Comparison of ENCODE assay signal across 23 mouse cellular contexts in genomic region chr1:191509865-191510264, GRCm38 (mm10).
DNase-seq lines count a peak whose midpoint lies in the region; ATAC-seq and TF ChIP-seq lines count a peak whose summit lies in the region.
"Had no signal": no experiment of that assay in that cellular context is flagged by ENCODE, and none has a peak within 500 bp of the region (broad histone marks: within the 10 kb centered on the region; RNA-seq: fewer than 3 reads in every experiment).

No protein-coding gene starts in this region.

- TF ChIP-seq CTCF in intestine, postnatal 0 days (IDR thresholded peaks at IDR 0.05; ENCODE audit: low read depth) = peak; percentile 28; the same call in 1 of the 2 replicates
- peak; percentile 39 for TF ChIP-seq CTCF in lung, postnatal 0 days (IDR thresholded peaks at IDR 0.05)

- no peak for TF ChIP-seq EP300 in lung, postnatal 0 days (IDR thresholded peaks at IDR 0.05)

- no peak overlapping the region for H3K4me3 ChIP-seq in intestine, postnatal 0 days (ENCODE audit: low read depth, low read length)
- H3K4me3 ChIP-seq in intestine, embryonic 16.5 days (ENCODE audit: low read length) = no peak overlapping the region
- no peak overlapping the region for H3K4me3 ChIP-seq in kidney, embryonic 15.5 days (replicated peaks)
- H3K4me3 ChIP-seq in lung, postnatal 0 days (ENCODE audit: low read depth, low read length) = no peak overlapping the region
- H3K4me3 ChIP-seq: embryonic facial prominence, embryonic 10.5 days; embryonic facial prominence, embryonic 15.5 days; forebrain, embryonic 12.5 days; heart, embryonic 10.5 days; layer of hippocampus, adult 2 months; left cerebral cortex, adult 2 months; limb, embryonic 12.5 days; liver, embryonic 13.5 days had no signal

- no peak for ATAC-seq in intestine, postnatal 0 days
- no peak for ATAC-seq in intestine, embryonic 16.5 days
- no peak for ATAC-seq in kidney, embryonic 15.5 days (replicated peaks; ENCODE audit: low FRiP score)
- no peak for ATAC-seq in lung, postnatal 0 days
- ATAC-seq: forebrain, postnatal 0 days had no signal

- H3K4me1 ChIP-seq in intestine, postnatal 0 days (replicated peaks; ENCODE audit: control insufficient read depth, insufficient read depth, low read length) = 0 out of 2 replicates have a peak, but pooled peaks cover 5% of the 10 kb centered on the region
- H3K4me1 ChIP-seq in intestine, embryonic 16.5 days (ENCODE audit: control insufficient read depth, insufficient read depth, low read length) = peaks cover 8% of the 10 kb centered on the region
- H3K4me1 ChIP-seq in kidney, embryonic 15.5 days = peaks cover 9% of the 10 kb centered on the region
- H3K4me1 ChIP-seq in lung, postnatal 0 days (ENCODE audit: insufficient read depth, low read depth, low read length) = no peaks in the 10 kb centered on the region
- H3K4me1 ChIP-seq: embryonic facial prominence, embryonic 10.5 days; forebrain, embryonic 12.5 days; heart, embryonic 10.5 days; limb, embryonic 12.5 days; liver, embryonic 13.5 days had no signal

- H3K27ac ChIP-seq in intestine, postnatal 0 days (ENCODE audit: low read depth, low read length) = no peak overlapping the region
- no peak overlapping the region for H3K27ac ChIP-seq in intestine, embryonic 16.5 days (ENCODE audit: low read length)
- no peak overlapping the region for H3K27ac ChIP-seq in kidney, embryonic 15.5 days
- H3K27ac ChIP-seq in lung, postnatal 0 days (ENCODE audit: low read length) = no peak overlapping the region
- H3K27ac ChIP-seq: embryonic facial prominence, embryonic 10.5 days; embryonic facial prominence, embryonic 15.5 days; forebrain, embryonic 12.5 days; heart, embryonic 10.5 days; hindbrain, embryonic 14.5 days; layer of hippocampus, adult 2 months; left cerebral cortex, adult 2 months; limb, embryonic 12.5 days; liver, embryonic 13.5 days had no signal

- H3K9me3 ChIP-seq in intestine, postnatal 0 days (ENCODE audit: control insufficient read depth) = no peaks in the 10 kb centered on the region
- H3K9me3 ChIP-seq in intestine, embryonic 16.5 days (ENCODE audit: control insufficient read depth, low read length) = no peaks in the 10 kb centered on the region
- H3K9me3 ChIP-seq in kidney, embryonic 15.5 days (replicated peaks) = no peaks in the 10 kb centered on the region
- H3K9me3 ChIP-seq in lung, postnatal 0 days (ENCODE audit: low read length) = no peaks in the 10 kb centered on the region
- H3K9me3 ChIP-seq: embryonic facial prominence, embryonic 10.5 days; embryonic facial prominence, embryonic 15.5 days; forebrain, embryonic 12.5 days; G1E; heart, embryonic 10.5 days; limb, embryonic 12.5 days; liver, embryonic 13.5 days had no signal

- no peak overlapping the region for H3K4me2 ChIP-seq in intestine, postnatal 0 days (replicated peaks; ENCODE audit: low read depth)
- no peak overlapping the region for H3K4me2 ChIP-seq in intestine, embryonic 16.5 days (ENCODE audit: low read depth, low read length)
- no peak overlapping the region for H3K4me2 ChIP-seq in kidney, embryonic 15.5 days
- no peak overlapping the region for H3K4me2 ChIP-seq in lung, postnatal 0 days (replicated peaks; ENCODE audit: low read depth, low read length)
- H3K4me2 ChIP-seq: embryonic facial prominence, embryonic 15.5 days; forebrain, embryonic 12.5 days; hindbrain, embryonic 14.5 days; limb, embryonic 12.5 days; liver, embryonic 13.5 days had no signal

- H3K27me3 ChIP-seq in intestine, postnatal 0 days (replicated peaks; ENCODE audit: control insufficient read depth, insufficient read depth, low read length) = no peaks in the 10 kb centered on the region
- H3K27me3 ChIP-seq in intestine, embryonic 16.5 days (replicated peaks; ENCODE audit: control insufficient read depth, insufficient read depth, low read length) = no peaks in the 10 kb centered on the region
- H3K27me3 ChIP-seq in kidney, embryonic 15.5 days = no peaks in the 10 kb centered on the region
- H3K27me3 ChIP-seq in lung, postnatal 0 days (replicated peaks; ENCODE audit: insufficient read depth, low read length) = no peaks in the 10 kb centered on the region
- H3K27me3 ChIP-seq: embryonic facial prominence, embryonic 15.5 days; forebrain, embryonic 12.5 days; limb, embryonic 12.5 days; liver, embryonic 13.5 days had no signal

- no peak overlapping the region for H3K9ac ChIP-seq in intestine, postnatal 0 days (ENCODE audit: low read depth, low read length)
- H3K9ac ChIP-seq in intestine, embryonic 16.5 days (ENCODE audit: low read depth, low read length) = no peak overlapping the region
- H3K9ac ChIP-seq in kidney, embryonic 15.5 days = no peak overlapping the region
- H3K9ac ChIP-seq in lung, postnatal 0 days (replicated peaks; ENCODE audit: low read depth) = no peak overlapping the region
- H3K9ac ChIP-seq: embryonic facial prominence, embryonic 15.5 days; forebrain, embryonic 12.5 days; forebrain, postnatal 0 days; hindbrain, embryonic 14.5 days; limb, embryonic 12.5 days; liver, embryonic 13.5 days had no signal

- 72% methylated on average over 3 of the region's 3 CpGs for WGBS in intestine, postnatal 0 days
- 65% methylated on average over 3 of the region's 3 CpGs for WGBS in intestine, embryonic 16.5 days
- WGBS in kidney, embryonic 15.5 days = 78% methylated on average over 3 of the region's 3 CpGs
- WGBS in lung, postnatal 0 days = 78% methylated on average over 3 of the region's 3 CpGs

- peak; percentile 42 to 54 for DNase-seq in kidney, postnatal 36 days
- DNase-seq in lung, postnatal 0 days (ENCODE audit: low spot score) = no peak
- DNase-seq in lung, postnatal 4 days = no peak
- DNase-seq: adrenal gland, adult 8-10 months; B cell, adult 2 months; cerebellum, adult 8-10 months; cerebellum, postnatal 25 days; forebrain, postnatal 0 days; gastrocnemius, postnatal 14 days; liver, embryonic 13.5 days; midbrain, embryonic 14.5 days had no signal

- H3K36me3 ChIP-seq in intestine, postnatal 0 days (ENCODE audit: control insufficient read depth, insufficient read depth) = no peaks in the 10 kb centered on the region
- no peaks in the 10 kb centered on the region for H3K36me3 ChIP-seq in intestine, embryonic 16.5 days (ENCODE audit: control insufficient read depth, insufficient read depth, low read length)
- no peaks in the 10 kb centered on the region for H3K36me3 ChIP-seq in kidney, embryonic 15.5 days
- H3K36me3 ChIP-seq in lung, postnatal 0 days (ENCODE audit: insufficient read depth, low read length) = no peaks in the 10 kb centered on the region
- H3K36me3 ChIP-seq: embryonic facial prominence, embryonic 10.5 days; embryonic facial prominence, embryonic 15.5 days; forebrain, embryonic 12.5 days; G1E; heart, embryonic 10.5 days; limb, embryonic 12.5 days; liver, embryonic 13.5 days had no signal

Comparison
In these comparisons a context has a peak if more than half of its experiments do, and no peak if none do; other contexts are left out.
1. DNase-seq: peak in kidney, postnatal 36 days (2 of 2); none in lung, postnatal 0 days (single experiment) and lung, postnatal 4 days (0 of 2).